17 mouse cellular contexts compared by ENCODE assay signal in the genomic region with DNA sequence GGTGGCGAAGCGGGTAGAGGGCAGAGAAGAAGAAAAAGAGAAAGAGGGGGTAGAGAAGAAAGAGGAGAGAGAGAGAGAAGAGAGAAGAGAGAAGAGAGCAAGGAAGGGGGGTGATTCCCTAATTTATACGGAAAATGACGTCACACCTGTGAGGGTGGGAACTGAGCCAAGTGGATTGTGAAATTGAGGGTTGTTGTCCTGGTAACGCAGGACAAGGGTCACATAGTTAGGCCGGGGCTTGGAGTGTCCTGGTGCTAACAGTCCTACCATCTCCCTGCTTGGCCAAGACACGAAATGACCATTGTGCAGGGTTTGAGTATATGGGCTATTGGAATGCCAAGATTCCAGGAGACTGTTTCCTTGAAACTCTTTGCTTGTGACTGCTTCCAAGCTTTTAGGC. TPM values are rescaled to one million over a fixed set of nuclear protein-coding genes. Genes with fewer than 3 reads are reported as not detected.
DNase-seq lines count a peak whose midpoint lies in the region; ATAC-seq lines count a peak whose summit lies in the region.
"Had no signal": no experiment of that assay in that cellular context is flagged by ENCODE, and none has a peak within 500 bp of the region (broad histone marks: within the 10 kb centered on the region; RNA-seq: fewer than 3 reads in every experiment).

No protein-coding gene starts in this region.

- no peak overlapping the region for H3K4me2 ChIP-seq in kidney, embryonic 15.5 days
- H3K4me2 ChIP-seq in liver, embryonic 13.5 days, result no peak overlapping the region
- H3K4me2 ChIP-seq: forebrain, embryonic 13.5 days; hindbrain, embryonic 12.5 days; neural tube, embryonic 12.5 days had no signal

- peak; percentile 65 for DNase-seq in kidney, adult 18-20 months
- peak; percentile 41 for DNase-seq in kidney, postnatal 10 days
- no peak for DNase-seq in liver, embryonic 13.5 days
- DNase-seq in yolk sac, embryonic 10.5 days (ENCODE audit: low spot score), result peak; percentile 76
- no peak for DNase-seq in heart, adult 9 months (ENCODE audit: low spot score in 2 of 2)
- DNase-seq in spleen, postnatal 36 days (ENCODE audit: low spot score in 2 of 2), result no peak
- DNase-seq in heart, postnatal 14 days, result no peak
- DNase-seq: adrenal gland, adult 2 months; cerebellum, adult 11 months; cerebellum, postnatal 25 days; thymus, postnatal 25 days had no signal

- peaks cover 26% of the 10 kb centered on the region for H3K36me3 ChIP-seq in kidney, embryonic 15.5 days
- H3K36me3 ChIP-seq in liver, embryonic 13.5 days, result 0 out of 2 replicates have a peak, but pooled peaks cover 3% of the 10 kb centered on the region

- no peak overlapping the region for H3K4me3 ChIP-seq in kidney, embryonic 15.5 days (replicated peaks)
- no peak overlapping the region for H3K4me3 ChIP-seq in liver, embryonic 13.5 days (replicated peaks)
- H3K4me3 ChIP-seq: forebrain, embryonic 13.5 days; hindbrain, embryonic 12.5 days; neural tube, embryonic 12.5 days had no signal

- intact Hi-C loops in heart, postnatal 14 days (cut with DNase I), result no loop called here

- no peak overlapping the region for H3K9ac ChIP-seq in kidney, embryonic 15.5 days
- no peak overlapping the region for H3K9ac ChIP-seq in liver, embryonic 13.5 days
- H3K9ac ChIP-seq: forebrain, embryonic 13.5 days; hindbrain, embryonic 12.5 days; neural tube, embryonic 12.5 days had no signal

- H3K27ac ChIP-seq in kidney, embryonic 15.5 days, result no peak overlapping the region
- H3K27ac ChIP-seq in liver, embryonic 13.5 days, result peak overlapping the region; percentile 3; the same call in 1 of the 2 replicates
- H3K27ac ChIP-seq: forebrain, embryonic 13.5 days; hindbrain, embryonic 12.5 days; neural tube, embryonic 12.5 days had no signal

- 83% methylated on average over 7 of the region's 7 CpGs for WGBS in kidney, embryonic 15.5 days
- WGBS in liver, embryonic 13.5 days (ENCODE audit: insufficient replicate concordance), result 73% methylated on average over 7 of the region's 7 CpGs

- H3K4me1 ChIP-seq in kidney, embryonic 15.5 days, result no peaks in the 10 kb centered on the region
- H3K4me1 ChIP-seq in liver, embryonic 13.5 days (replicated peaks), result 0 out of 2 replicates have a peak, but pooled peaks cover 5% of the 10 kb centered on the region
- H3K4me1 ChIP-seq: forebrain, embryonic 13.5 days; hindbrain, embryonic 12.5 days; neural tube, embryonic 12.5 days had no signal

- no peak for ATAC-seq in kidney, embryonic 15.5 days (replicated peaks; ENCODE audit: low FRiP score)
- ATAC-seq in liver, embryonic 13.5 days (ENCODE audit: low read depth), result 0 out of 2 replicates have a peak, but pooled peaks have one; percentile 27
- ATAC-seq: forebrain, embryonic 13.5 days; inflammation-experienced regulatory T-cells, adult 6 months had no signal

- H3K27me3 ChIP-seq in kidney, embryonic 15.5 days, result no peaks in the 10 kb centered on the region
- H3K27me3 ChIP-seq in liver, embryonic 13.5 days, result no peaks in the 10 kb centered on the region
- H3K27me3 ChIP-seq: CH12.LX; forebrain, embryonic 13.5 days; hindbrain, embryonic 12.5 days; neural tube, embryonic 12.5 days had no signal

- no peaks in the 10 kb centered on the region for H3K9me3 ChIP-seq in kidney, embryonic 15.5 days (replicated peaks)
- no peaks in the 10 kb centered on the region for H3K9me3 ChIP-seq in liver, embryonic 13.5 days (replicated peaks)
- H3K9me3 ChIP-seq: forebrain, embryonic 13.5 days; hindbrain, embryonic 12.5 days; neural tube, embryonic 12.5 days had no signal

RNA-seq across cellular contexts. Expression of a gene that starts 12.7 kb away (rescaled TPM):
- 14.4 and 15.0 TPM in 2 replicates for polyA plus RNA-seq in kidney, embryonic 15.5 days (2015; fragmentation: Nextera tagmentation; extraction: Ambion mirVana)
- 2.1 and 2.8 TPM in 2 replicates for polyA plus RNA-seq in liver, embryonic 13.5 days (2015; fragmentation: Nextera tagmentation; extraction: Ambion mirVana)
- total RNA-seq in heart, postnatal 14 days (2021), result 1 to 10 TPM; 8.9 to 9.0 TPM

RNA-seq across cellular contexts. Expression of a gene that starts 35.7 kb away (rescaled TPM):
- polyA plus RNA-seq in kidney, embryonic 15.5 days (2015; fragmentation: Nextera tagmentation; extraction: Ambion mirVana), result 14.0 and 16.7 TPM in 2 replicates
- 3.3 and 4.3 TPM in 2 replicates for polyA plus RNA-seq in liver, embryonic 13.5 days (2015; fragmentation: Nextera tagmentation; extraction: Ambion mirVana)
- total RNA-seq in heart, postnatal 14 days (2021), result 10 to 100 TPM; 13.7 to 14.9 TPM

Comparison
In these comparisons a context has a peak if more than half of its experiments do, and no peak if none do; other contexts are left out.
1. DNase-seq: peak in kidney, adult 18-20 months (single experiment), kidney, postnatal 10 days (single experiment) and yolk sac, embryonic 10.5 days (single experiment); none in liver, embryonic 13.5 days (single experiment), heart, adult 9 months (0 of 2), spleen, postnatal 36 days (0 of 2) and heart, postnatal 14 days (0 of 2).